Mouse (Mus musculus) limb, embryonic 13.5 days (tissue): Measurements from ENCODE around the gene Oard1. TPM values are rescaled to one million over a fixed set of nuclear protein-coding genes. Genes with fewer than 3 reads are reported as not detected.

ENCODE experiments used
- ATAC-seq: fragments of 200-750 bp; cut with Nextera tagmentation; 2 replicates; pipeline ENCODE4 v1.8.0; 2017; ENCODE audit warnings: low read depth, moderate number of reproducible peaks, moderate TSS enrichment; ENCODE audit not compliant: low FRiP score
- H3K27ac ChIP-seq: fragments of 300-500 bp; sonication (generic); 2 replicates; pipeline ENCODE4 v1.5.1; 2015; ENCODE audit warnings: inconsistent platforms, mild to moderate bottlenecking, moderate library complexity
- H3K27me3 ChIP-seq: fragments of 300-500 bp; sonication (generic); 2 replicates; pipeline ENCODE4 v1.6.1; 2015; ENCODE audit warnings: mild to moderate bottlenecking, inconsistent platforms
- H3K36me3 ChIP-seq: fragments of 300-500 bp; sonication (generic); 2 replicates; pipeline ENCODE4 v1.6.1; 2015; ENCODE audit warnings: inconsistent platforms, mild to moderate bottlenecking, moderate library complexity
- H3K4me1 ChIP-seq: fragments of 300-500 bp; sonication (generic); 2 replicates; pipeline ENCODE4 v1.6.1; 2015; ENCODE audit warnings: inconsistent platforms
- H3K4me2 ChIP-seq: fragments of 300-500 bp; sonication (generic); replicated peaks from 2 replicates; pipeline ENCODE4 v1.6.1; 2015; ENCODE audit warnings: inconsistent platforms, mild to moderate bottlenecking, moderate library complexity
- H3K4me3 ChIP-seq: fragments of 300-500 bp; sonication (generic); 2 replicates; pipeline ENCODE4 v1.5.1; 2015; ENCODE audit warnings: moderate library complexity, mild to moderate bottlenecking, inconsistent platforms
- H3K9ac ChIP-seq: fragments of 300-500 bp; sonication (generic); 2 replicates; pipeline ENCODE4 v1.6.1; 2015; ENCODE audit warnings: mild to moderate bottlenecking, inconsistent platforms
- H3K9me3 ChIP-seq: fragments of 300-500 bp; sonication (generic); 2 replicates; pipeline ENCODE4 v1.6.1; 2016; ENCODE audit warnings: inconsistent platforms
- WGBS: fragments of 180-500 bp; shearing (Covaris S2); methylation state at CpG from one replicate; pipeline ENCODE4 v1.1.7; 2015; 5-methylcytosine and 5-hydroxymethylcytosine counted together
- polyA plus RNA-seq: library from polyadenylated mRNA; unstranded; fragments of >200 nt; fragmentation: Nextera tagmentation; extraction: Ambion mirVana; gene quantifications from 2 replicates; pipeline ENCODE4 v1.2.1, GENCODE M21; 2015

The Oard1 gene
- polyA plus RNA-seq, 1 experiment from 2014 or later = 52.5 TPM

DNA sequence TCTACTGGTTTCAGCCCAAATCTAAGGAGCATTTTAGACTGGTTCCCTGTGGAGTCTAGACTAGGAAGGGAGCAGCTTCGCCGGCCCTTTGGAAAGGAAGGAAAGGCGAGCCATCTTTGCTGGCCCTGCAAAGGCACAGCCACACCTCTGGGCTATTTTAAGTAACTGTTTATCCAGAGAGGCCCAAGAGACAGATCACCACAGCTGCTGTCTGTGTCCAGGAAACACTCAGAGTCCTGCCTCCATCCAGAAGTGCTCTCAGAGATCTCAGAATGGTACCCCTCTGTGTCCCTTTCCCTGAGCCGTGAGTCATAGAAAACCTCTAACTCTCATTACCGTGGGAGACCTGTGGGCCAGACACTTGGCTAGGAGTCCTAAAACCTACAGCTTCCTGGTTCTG is 20.6 kb downstream of the Oard1 start:
- H3K36me3 ChIP-seq = no peaks in the 10 kb centered on the region
- no peak overlapping the region for H3K4me3 ChIP-seq
- H3K9ac ChIP-seq = no peak overlapping the region
- WGBS = 33% methylated on average over 5 of the region's 5 CpGs
- peaks cover 36% of the 10 kb centered on the region for H3K4me1 ChIP-seq
- H3K27me3 ChIP-seq = no peaks in the 10 kb centered on the region
- peak overlapping the region; percentile 23 for H3K4me2 ChIP-seq
- no peak for ATAC-seq
- H3K9me3 ChIP-seq = no peaks in the 10 kb centered on the region
- H3K27ac ChIP-seq = peak overlapping the region; percentile 52; the same call in 1 of the 2 replicates

DNA sequence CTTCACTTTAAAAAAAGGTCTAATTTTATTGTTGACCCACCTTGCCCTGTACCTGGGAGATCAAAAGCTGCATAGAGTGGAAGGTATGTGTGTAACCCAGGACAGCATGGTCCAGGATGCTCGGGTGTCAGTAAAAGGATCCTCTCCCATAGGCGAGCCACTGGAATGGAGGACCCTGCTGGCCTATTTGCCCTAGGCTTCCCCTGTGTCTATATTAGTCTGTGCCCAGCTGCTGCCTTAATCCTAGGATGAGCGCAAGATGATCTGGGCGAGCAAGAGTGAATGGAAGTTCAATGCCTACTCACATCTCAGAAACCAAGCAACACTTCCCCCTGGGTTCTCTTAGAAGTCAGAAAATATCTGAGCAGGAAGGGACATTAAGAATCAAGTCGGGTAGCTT is 21.2 kb downstream of the Oard1 start:
- peaks cover 32% of the 10 kb centered on the region for H3K4me1 ChIP-seq
- 74% methylated on average over 5 of the region's 5 CpGs for WGBS
- H3K9me3 ChIP-seq = no peaks in the 10 kb centered on the region
- no peak overlapping the region for H3K4me2 ChIP-seq
- no peaks in the 10 kb centered on the region for H3K27me3 ChIP-seq
- no peaks in the 10 kb centered on the region for H3K36me3 ChIP-seq
- H3K9ac ChIP-seq = no peak overlapping the region
- H3K27ac ChIP-seq = no peak overlapping the region
- H3K4me3 ChIP-seq = no peak overlapping the region
- ATAC-seq = no peak

DNA sequence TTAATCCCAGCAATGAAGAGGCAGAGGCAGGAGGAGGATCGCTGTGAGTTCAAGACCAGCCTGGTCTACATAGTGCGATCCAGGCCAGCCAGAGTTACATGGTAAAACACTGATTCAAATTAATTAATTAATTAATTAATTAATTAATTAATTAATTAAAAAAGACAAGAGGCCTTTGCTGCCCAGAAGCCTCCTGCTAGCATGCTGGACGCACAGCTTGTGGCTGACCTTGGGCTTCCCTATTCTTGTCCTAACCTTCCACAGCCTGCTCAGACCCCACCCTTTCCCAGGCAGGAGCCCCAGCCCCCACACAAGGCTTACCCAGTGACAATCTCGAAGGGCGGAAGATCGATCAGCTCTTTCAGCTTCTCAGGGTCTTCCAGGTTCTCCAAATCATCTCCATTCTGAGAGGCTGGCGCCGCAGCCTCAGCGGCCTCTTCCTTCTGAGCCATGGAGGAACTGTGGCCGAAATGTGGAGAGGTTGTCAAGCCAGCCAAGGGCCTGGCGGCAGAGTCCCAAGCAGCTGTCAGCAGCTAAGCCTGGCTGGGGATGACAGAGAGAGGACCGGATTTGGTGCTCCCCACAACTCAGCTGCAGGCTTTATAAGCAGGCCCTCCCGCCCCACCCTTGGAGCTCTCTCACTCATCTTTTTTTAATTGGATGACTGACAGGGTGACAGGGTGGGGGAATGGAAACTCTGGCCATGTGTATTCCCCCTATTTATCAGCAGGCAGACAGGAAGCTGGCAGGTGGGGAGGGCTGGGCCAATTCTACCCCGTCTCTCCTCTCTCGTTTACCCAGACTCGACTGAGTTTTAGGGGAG is 22.6 kb downstream of the Oard1 start, which contains the start of gene Apobec2:
Gene Apobec2, minus strand, starts transcription at position 773 of the 823 bp plus-strand sequence.
- no peak within 1 kb of the TSS for H3K9ac ChIP-seq
- 0 out of 2 replicates have a peak, but pooled peaks have one; percentile 34 for ATAC-seq
- H3K27me3 ChIP-seq = no peaks in the 10 kb centered on the region
- peak within 1 kb of the TSS; percentile 15; the same call in 1 of the 2 replicates for H3K27ac ChIP-seq
- no peaks in the 10 kb centered on the region for H3K36me3 ChIP-seq
- peaks cover 34% of the 10 kb centered on the region for H3K4me1 ChIP-seq
- WGBS = 67% methylated on average over 16 of the region's 16 CpGs
- no peak within 1 kb of the TSS for H3K4me3 ChIP-seq
- H3K9me3 ChIP-seq = no peaks in the 10 kb centered on the region
- peak within 1 kb of the TSS; percentile 11; the same call in 1 of the 2 replicates for H3K4me2 ChIP-seq

DNA sequence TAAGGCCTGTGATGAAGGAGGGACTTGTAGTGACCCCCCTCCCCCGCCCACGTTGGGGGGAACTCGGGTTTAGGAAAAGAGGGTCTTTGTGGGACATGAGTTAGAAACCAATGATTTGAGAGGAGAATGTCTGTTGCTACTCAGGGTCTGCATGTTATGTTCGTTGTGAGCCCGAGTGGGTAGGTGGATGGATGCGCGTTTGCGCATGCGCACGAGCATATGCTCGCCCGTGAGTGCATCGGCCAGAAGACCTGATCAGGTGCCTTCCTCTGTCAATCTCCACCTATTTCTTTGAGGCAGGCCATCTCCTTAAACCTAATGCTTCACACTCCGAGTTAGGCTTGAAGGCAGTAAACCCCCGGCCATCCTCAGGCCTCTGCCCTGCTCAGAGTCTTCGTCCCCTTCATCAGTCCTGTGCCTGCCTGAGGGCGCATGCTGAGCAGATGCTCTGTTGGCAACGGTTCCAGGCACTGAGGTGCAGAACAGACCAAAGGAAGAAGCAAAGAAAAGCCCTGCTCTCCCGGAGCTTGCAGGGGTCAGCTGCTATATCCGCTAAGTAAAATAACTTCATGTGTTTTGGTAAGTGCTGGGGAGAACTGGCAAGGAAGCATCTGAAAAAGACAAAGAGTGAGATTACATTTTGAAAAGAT is 23.3 kb downstream of the Oard1 start:
- H3K36me3 ChIP-seq = no peaks in the 10 kb centered on the region
- 0 out of 2 replicates have a peak overlapping the region, but pooled peaks have one; percentile 15 for H3K27ac ChIP-seq
- peaks cover 39% of the 10 kb centered on the region for H3K4me1 ChIP-seq
- WGBS = 80% methylated on average over 20 of the region's 20 CpGs
- no peak overlapping the region for H3K4me3 ChIP-seq
- H3K9ac ChIP-seq = no peak overlapping the region
- no peak overlapping the region for H3K4me2 ChIP-seq
- no peaks in the 10 kb centered on the region for H3K9me3 ChIP-seq
- ATAC-seq = no peak
- H3K27me3 ChIP-seq = no peaks in the 10 kb centered on the region

DNA sequence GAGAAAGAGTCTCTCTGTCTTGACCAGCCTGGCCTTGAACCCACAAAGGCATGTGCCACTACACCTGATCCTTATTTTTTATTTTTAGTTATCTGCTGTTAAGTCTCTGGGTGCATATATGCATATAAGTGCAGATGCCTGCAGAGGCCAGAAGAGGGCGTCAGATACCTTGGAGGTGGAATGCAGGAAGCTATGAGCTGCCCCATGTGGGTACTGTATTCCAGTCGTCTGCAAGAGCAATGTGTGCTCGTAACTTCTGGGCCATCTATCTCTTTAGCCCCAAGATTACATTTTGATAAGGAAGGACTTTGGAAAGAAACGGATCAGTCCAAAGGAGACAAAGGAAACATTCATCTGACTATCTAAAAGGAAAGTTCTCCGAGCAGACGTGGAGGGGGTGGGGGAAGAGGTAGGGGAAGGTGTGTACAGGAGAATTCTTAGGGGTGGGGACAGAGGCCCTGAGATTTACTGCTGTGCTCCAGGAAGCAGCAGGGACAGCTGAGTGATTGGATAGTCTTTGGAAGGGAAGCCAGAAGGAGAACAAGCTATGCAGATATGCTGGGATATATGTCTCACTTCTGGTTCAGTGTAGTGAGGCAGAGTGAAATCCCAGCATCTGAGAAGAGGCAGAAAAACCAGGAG is 24.0 kb downstream of the Oard1 start:
- WGBS = 67% methylated on average over 6 of the region's 6 CpGs
- Histone ChIP-seq H3K9me3 (no peaks in the 10 kb centered on the region), H3K36me3 (no peaks in the 10 kb centered on the region), H3K27ac (no peak overlapping the region), H3K4me3 (no peak overlapping the region), H3K4me2 (no peak overlapping the region), H3K4me1 (peaks cover 32% of the 10 kb centered on the region), H3K9ac (no peak overlapping the region), H3K27me3 (no peaks in the 10 kb centered on the region)
- no peak for ATAC-seq

DNA sequence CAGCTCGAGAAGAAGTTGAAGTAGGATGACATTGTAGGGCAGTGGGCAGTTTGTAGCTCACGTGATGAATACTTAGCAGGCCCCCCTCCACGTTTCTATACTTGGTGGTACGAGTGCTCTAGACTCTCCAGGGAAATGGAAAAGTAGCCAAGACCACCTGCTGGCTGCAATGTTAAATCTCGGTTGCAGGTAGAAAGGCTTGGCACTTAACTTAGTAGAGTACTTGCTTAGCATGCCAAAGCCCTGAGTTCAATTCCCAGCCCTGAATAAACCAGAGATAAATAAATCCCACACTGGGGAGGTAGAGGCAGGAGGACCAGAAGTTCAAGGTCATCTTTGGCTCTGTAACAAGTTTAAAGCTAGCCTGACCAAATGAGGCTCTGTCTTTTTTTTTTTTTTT is 24.7 kb downstream of the Oard1 start:
- H3K9me3 ChIP-seq = no peaks in the 10 kb centered on the region
- H3K27me3 ChIP-seq = no peaks in the 10 kb centered on the region
- H3K9ac ChIP-seq = no peak overlapping the region
- 71% methylated on average over 5 of the region's 5 CpGs for WGBS
- H3K4me3 ChIP-seq = no peak overlapping the region
- H3K4me2 ChIP-seq = no peak overlapping the region
- H3K27ac ChIP-seq = no peak overlapping the region
- H3K4me1 ChIP-seq = peaks cover 30% of the 10 kb centered on the region
- no peak for ATAC-seq
- H3K36me3 ChIP-seq = no peaks in the 10 kb centered on the region

DNA sequence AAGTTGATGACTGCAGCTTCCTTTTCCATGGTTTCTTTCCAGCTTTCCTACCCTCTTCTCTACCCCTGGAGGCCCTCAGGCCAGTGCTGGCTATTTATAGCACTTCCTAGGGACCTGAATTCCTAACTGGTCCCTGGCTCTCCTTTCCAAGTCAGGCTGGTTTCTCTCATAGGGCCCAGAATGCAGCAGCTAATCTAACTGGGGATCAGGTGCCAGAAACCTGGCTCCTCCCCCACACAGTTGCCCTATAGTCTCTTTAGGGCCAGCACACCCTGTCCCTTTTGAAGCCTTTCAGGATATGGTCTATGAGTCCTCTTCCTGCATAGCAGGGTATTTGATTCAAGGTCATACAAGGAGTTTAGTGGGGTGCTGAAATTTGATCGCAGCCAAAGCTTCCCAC is 26.7 kb downstream of the Oard1 start:
- Histone ChIP-seq H3K27me3 (no peaks in the 10 kb centered on the region), H3K4me2 (no peak overlapping the region), H3K9ac (no peak overlapping the region), H3K4me3 (no peak overlapping the region), H3K4me1 (peaks cover 26% of the 10 kb centered on the region), H3K9me3 (no peaks in the 10 kb centered on the region), H3K27ac (peak overlapping the region; percentile 87), H3K36me3 (no peaks in the 10 kb centered on the region)
- no peak for ATAC-seq
- WGBS = 64% methylated on average over 1 of the region's 1 CpGs

DNA sequence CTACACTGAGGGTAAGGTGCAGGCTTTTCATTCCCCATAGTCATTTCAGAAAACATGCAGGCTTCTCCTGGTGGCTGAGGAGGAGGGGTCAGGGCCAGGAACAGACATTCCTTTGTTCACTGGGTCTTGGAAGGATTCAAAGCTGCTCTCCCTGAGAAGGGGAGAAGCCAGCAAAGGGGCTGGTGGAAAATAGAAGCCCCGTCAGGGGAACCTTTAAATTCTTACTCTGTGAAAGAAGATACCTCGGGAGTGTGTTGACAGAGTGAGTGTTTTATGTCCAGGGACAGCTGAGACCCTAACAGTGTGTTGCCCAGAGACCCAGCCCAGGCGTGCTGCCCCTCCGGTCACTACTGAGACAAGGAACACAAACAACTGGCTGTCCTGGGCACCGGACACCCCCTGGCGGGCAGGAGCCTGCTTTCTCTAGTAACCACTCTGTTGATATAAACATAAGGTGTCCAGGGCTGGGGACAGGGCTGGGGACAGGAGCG is 27.7 kb downstream of the Oard1 start:
- ATAC-seq = peak; percentile 84
- no peaks in the 10 kb centered on the region for H3K36me3 ChIP-seq
- H3K27me3 ChIP-seq = no peaks in the 10 kb centered on the region
- peak overlapping the region; percentile 87 for H3K27ac ChIP-seq
- no peak overlapping the region for H3K4me3 ChIP-seq
- WGBS = 25% methylated on average over 7 of the region's 7 CpGs
- peak overlapping the region; percentile 11; the same call in 1 of the 2 replicates for H3K4me2 ChIP-seq
- H3K4me1 ChIP-seq = peaks cover 26% of the 10 kb centered on the region
- H3K9me3 ChIP-seq = no peaks in the 10 kb centered on the region
- H3K9ac ChIP-seq = no peak overlapping the region

DNA sequence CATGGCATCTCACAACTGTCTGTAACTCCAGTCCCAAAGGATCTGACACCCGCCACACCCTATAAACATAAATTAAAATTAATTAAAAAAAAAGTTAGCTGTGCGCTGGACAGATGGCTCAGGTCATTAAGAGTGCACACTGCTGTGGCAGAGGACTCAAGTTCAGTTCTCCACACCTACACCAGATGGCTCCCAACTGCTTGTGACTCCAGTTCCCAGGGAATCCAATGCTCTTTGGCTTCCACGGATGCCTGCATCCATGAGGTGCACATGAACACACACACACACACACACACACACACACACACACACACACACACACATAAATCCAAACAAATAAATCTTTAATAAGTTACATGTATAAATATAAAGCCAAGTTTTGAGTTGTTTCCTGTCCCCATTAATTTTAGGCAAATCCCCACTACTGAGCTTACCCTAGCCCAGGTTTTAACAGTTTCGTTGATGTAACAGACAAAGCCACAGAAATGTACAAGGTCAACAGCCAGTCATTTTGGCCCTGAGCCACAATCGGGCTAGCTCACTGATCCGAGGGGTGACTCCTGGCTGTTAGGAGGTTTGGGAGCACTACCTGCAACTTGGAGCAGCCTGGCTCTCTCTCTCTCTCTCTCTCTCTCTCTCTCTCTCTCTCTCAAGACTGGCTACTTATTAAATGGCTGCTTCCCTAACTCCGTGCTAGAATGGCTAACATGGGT is 33.1 kb downstream of the Oard1 start:
- no peak overlapping the region for H3K4me3 ChIP-seq
- no peak overlapping the region for H3K4me2 ChIP-seq
- no peaks in the 10 kb centered on the region for H3K27me3 ChIP-seq
- 0 out of 2 replicates have a peak, but pooled peaks have one; percentile 37 for ATAC-seq
- no peak overlapping the region for H3K27ac ChIP-seq
- no peaks in the 10 kb centered on the region for H3K36me3 ChIP-seq
- H3K9ac ChIP-seq = no peak overlapping the region
- WGBS = 49% methylated on average over 7 of the region's 7 CpGs
- no peaks in the 10 kb centered on the region for H3K9me3 ChIP-seq
- H3K4me1 ChIP-seq = peaks cover 2% of the 10 kb centered on the region; the same call in 1 of the 2 replicates

DNA sequence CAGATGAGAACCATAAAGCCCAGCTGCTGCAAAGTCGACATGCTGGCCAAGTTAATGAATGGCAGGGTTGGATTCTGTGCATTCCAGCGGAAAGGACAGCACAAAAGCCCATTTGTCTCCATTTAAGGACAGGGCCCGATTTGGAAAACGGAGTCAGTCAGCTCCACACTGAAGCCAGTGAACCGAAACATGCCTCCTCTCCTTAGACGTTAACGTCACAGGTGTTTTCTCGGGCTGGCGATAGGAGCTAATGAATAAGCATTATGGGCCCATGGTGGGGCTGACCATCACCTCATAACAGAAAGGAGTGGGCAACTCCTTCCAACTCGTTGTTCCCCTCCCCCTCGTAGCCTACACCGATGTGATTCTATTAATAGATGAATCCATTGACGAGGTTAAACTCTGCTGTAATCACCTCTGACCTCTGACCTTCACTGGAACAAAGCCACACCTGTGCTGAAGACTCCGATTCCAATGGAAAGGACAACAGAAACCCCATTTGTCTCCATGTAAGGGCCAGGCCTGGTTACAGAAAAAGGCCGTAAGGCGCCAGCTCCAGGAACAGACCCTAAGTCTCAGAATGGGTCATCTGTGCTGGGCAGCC is 33.8 kb downstream of the Oard1 start:
- no peaks in the 10 kb centered on the region for H3K27me3 ChIP-seq
- H3K4me3 ChIP-seq = no peak overlapping the region
- H3K27ac ChIP-seq = no peak overlapping the region
- ATAC-seq = no peak
- H3K9ac ChIP-seq = no peak overlapping the region
- no peaks in the 10 kb centered on the region for H3K36me3 ChIP-seq
- WGBS = 75% methylated on average over 16 of the region's 16 CpGs
- H3K4me1 ChIP-seq = no peaks in the 10 kb centered on the region
- H3K4me2 ChIP-seq = no peak overlapping the region
- no peaks in the 10 kb centered on the region for H3K9me3 ChIP-seq

DNA sequence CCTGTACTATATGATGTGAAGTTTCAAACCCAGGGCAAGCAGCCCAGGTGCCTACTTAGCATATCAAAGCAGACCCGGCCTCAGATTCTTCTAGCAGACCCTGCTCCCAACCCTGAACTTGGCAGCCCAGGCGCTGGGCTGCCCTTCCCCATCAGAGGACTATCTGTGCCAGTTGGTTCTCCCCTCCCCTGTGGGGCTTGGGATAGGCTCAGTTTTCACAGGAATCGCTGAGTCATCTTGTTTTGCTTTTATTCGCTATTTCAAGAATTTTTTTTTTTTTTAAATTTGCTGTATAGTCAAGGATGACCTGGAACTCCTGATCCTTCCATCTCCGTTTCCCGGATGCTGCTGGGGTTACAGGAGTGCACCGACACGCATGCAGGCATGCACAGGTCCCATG is 37.9 kb downstream of the Oard1 start:
- ATAC-seq = no peak
- Histone ChIP-seq H3K4me1 (no peaks in the 10 kb centered on the region), H3K27me3 (no peaks in the 10 kb centered on the region), H3K36me3 (no peaks in the 10 kb centered on the region), H3K4me2 (no peak overlapping the region), H3K4me3 (no peak overlapping the region), H3K9me3 (no peaks in the 10 kb centered on the region), H3K9ac (no peak overlapping the region), H3K27ac (no peak overlapping the region)
- WGBS = 73% methylated on average over 8 of the region's 8 CpGs
